Mouse (Mus musculus) ZHBTc4 (cell line): ENCODE measurements around the gene Hoxd12.

Experiments used
- DNase-seq: peaks from one replicate; pipeline ENCODE4 v3.0.0-alpha.2; 2011; ENCODE audit warnings: low read depth, low spot score

The Hoxd12 gene

GRCm38 (mm10) chr2:74674881-74675665 is at the start of gene Hoxd12:
Hoxd12 (plus strand) TSS chr2:74675013.
- DNase-seq, result peak; percentile 47

DNA sequence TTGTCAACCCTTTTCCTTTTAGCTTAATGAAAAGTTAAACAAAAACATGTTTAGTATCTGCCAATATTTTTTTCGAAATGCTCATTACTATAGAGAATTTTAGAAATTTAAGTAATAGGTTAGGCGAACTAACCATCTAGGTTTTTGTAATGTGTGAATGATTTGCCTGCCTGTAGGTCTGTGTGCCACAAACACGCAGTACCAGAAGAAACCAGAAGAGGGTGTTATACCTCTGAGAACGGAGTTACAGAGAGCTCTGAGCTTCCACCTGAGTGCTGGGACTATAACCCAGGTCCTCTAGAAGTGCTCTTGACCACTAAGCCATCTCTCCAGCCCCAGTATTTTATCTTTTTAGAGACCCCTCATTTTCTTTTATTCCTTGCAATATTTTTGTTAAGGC is 39.4 kb upstream of the Hoxd12 start:
- DNase-seq, result peak; percentile 45

- no peak for DNase-seq
Observed at GRCm38 (mm10) chr2:74642431-74642830, 32.4 kb upstream of the Hoxd12 start.

DNA sequence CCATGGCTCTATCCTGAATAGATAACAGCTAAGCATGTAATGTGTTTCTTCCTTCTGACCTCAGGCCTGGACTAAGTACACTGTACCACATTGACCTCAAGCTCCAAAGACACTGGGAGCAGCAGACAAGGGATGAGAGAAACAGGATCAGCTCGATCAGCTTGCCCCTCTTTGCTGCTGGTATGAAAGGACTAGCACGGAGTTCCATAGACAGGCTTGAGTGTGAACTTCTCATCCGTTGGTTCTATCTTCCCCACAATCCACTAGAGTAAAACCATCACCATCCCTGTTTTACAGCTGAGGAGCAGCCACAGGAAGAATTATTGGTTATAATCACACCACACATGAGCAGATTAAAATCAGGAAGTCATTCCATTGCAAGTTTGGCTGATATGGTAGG is 29.2 kb upstream of the Hoxd12 start:
- no peak for DNase-seq

GRCm38 (mm10) chr2:74647082-74647864 is 27.5 kb upstream of the Hoxd12 start:
- peak; percentile 13 for DNase-seq

DNA sequence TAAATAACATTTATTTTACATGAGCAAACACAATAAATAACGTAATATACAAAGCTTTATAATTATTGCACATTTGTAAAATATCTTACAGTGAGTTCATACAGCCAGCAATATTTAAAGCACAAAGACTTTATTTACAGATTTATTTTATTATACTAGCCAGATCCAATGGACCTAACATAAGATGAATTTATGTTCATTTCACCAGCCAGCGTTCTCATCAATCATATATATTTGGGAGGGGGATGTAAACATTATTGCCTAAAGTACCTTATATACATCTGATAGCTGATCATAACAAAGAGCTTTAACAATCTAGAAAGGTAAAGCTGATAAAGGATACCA is 21.8 kb upstream of the Hoxd12 start:
- no peak for DNase-seq

GRCm38 (mm10) chr2:74653781-74654535 is 20.9 kb upstream of the Hoxd12 start:
- DNase-seq, result no peak

GRCm38 (mm10) chr2:74654743-74655419 is 19.9 kb upstream of the Hoxd12 start:
- peak; percentile 23 for DNase-seq

DNA sequence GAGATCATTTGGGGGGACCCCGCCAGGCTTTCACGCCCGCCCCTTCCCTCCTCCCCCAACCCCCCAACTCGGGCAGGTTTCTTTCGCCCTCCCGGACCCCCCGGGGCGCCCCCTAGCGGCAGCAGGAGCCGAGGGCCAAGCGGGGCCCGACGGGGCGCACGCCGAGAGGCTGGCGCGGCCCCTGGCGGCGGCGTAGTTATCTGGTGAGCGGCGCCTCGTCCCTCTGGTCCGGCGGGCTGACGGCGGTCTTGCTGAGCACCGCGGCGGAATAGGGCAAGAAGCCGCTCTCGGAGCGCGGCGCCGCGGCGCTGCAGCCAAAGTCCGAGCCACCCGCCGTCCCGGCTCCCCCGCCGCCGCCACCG is 19.4 kb upstream of the Hoxd12 start:
- peak; percentile 79 for DNase-seq

DNA sequence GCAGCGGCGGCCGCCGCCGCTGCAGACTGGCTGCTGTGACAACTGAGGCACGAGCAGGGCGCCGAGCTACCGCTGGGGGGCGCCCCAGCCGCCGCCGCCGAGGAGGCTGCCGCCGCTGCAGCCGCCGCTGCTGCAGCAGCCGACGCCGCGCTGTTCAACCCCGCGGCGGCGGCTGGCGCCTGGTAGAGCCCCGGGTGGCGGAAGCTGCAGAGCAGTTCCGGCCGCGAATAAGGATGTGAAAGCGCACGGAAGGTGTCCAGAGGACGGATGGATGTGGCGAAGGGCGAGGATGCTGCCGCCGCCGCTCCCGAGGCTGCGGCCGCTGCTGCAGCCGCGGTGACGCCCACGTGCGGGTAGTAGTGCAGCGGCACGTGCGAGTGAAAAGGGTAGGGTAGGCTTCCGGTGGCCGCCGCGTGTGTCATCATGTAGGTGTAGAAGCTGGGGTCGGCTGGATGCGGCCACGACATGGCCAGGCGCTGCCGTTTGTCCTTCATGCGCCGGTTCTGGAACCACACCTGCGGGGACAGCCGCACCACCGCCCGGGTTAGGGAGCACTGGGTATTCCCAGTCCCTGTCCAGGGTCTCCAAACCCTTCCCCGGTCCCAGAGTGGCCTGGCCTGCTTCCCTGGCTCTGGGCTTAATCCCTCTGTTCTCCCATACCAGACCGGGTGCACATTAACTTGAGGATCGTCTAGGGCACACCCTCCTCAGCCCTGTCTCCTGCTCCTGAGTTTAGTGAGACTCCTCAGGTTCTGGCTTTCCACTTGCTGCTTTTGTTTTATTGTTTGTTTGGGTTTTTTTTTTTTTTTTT is 18.8 kb upstream of the Hoxd12 start:
- peak; percentile 77 for DNase-seq

GRCm38 (mm10) chr2:74656632-74657021 is 18.2 kb upstream of the Hoxd12 start:
- DNase-seq, result no peak

- DNase-seq, result peak; percentile 63
Observed at GRCm38 (mm10) chr2:74657251-74658023, 17.4 kb upstream of the Hoxd12 start.

- no peak for DNase-seq
Observed at GRCm38 (mm10) chr2:74658024-74658666, 16.7 kb upstream of the Hoxd12 start.

- peak; percentile 71 for DNase-seq
Observed at GRCm38 (mm10) chr2:74658667-74659371, 16.0 kb upstream of the Hoxd12 start.

GRCm38 (mm10) chr2:74659507-74660005 is 15.3 kb upstream of the Hoxd12 start, which contains the start of gene Evx2:
Evx2 (minus strand) TSS chr2:74659557.
- DNase-seq, result peak; percentile 35

- peak; percentile 23 for DNase-seq
Observed at GRCm38 (mm10) chr2:74660421-74661375, 14.1 kb upstream of the Hoxd12 start.

GRCm38 (mm10) chr2:74661685-74662084 is 13.1 kb upstream of the Hoxd12 start:
- DNase-seq, result peak; percentile 60
